Mouse (Mus musculus) midbrain, embryonic 12.5 days (tissue): ENCODE measurements around the gene Lrp6. TPM values are rescaled to one million over a fixed set of nuclear protein-coding genes. Genes with fewer than 3 reads are reported as not detected.
A peak's percentile ranks its signal among the peaks of the same experiment; 100 is the strongest.

Source experiments
- ATAC-seq: fragments of 200-750 bp; cut with Nextera tagmentation; 2 replicates; pipeline ENCODE4 v1.8.0; 2017; ENCODE audit warnings: low read depth, moderate TSS enrichment, moderate library complexity; ENCODE audit not compliant: low FRiP score
- H3K27ac ChIP-seq: fragments of 300-500 bp; sonication (generic); replicated peaks from 2 replicates; pipeline ENCODE4 v1.5.1; 2016; ENCODE audit warnings: mild to moderate bottlenecking
- H3K27me3 ChIP-seq: fragments of 300-500 bp; sonication (generic); 2 replicates; pipeline ENCODE4 v1.6.1; 2016; ENCODE audit warnings: mild to moderate bottlenecking
- H3K36me3 ChIP-seq: fragments of 300-500 bp; sonication (generic); 2 replicates; pipeline ENCODE4 v1.6.1; 2016
- H3K4me1 ChIP-seq: fragments of 300-500 bp; sonication (generic); 2 replicates; pipeline ENCODE4 v1.6.1; 2016
- H3K4me2 ChIP-seq: fragments of 300-500 bp; sonication (generic); replicated peaks from 2 replicates; pipeline ENCODE4 v1.6.1; 2016; ENCODE audit warnings: mild to moderate bottlenecking, moderate library complexity
- H3K4me3 ChIP-seq: fragments of 300-500 bp; sonication (generic); 2 replicates; pipeline ENCODE4 v1.5.1; 2016; ENCODE audit warnings: mild to moderate bottlenecking
- H3K9ac ChIP-seq: fragments of 300-500 bp; sonication (generic); replicated peaks from 2 replicates; pipeline ENCODE4 v1.6.1; 2016; ENCODE audit warnings: mild to moderate bottlenecking, moderate library complexity
- H3K9me3 ChIP-seq: fragments of 300-500 bp; sonication (generic); 2 replicates; pipeline ENCODE4 v1.6.1; 2016; ENCODE audit warnings: mild to moderate bottlenecking
- WGBS: fragments of 180-500 bp; shearing (Covaris S2); methylation state at CpG from one replicate; pipeline ENCODE4 v1.1.7; 2016; 5-methylcytosine and 5-hydroxymethylcytosine counted together
- polyA plus RNA-seq: library from polyadenylated mRNA; unstranded; fragments of >200 nt; fragmentation: Nextera tagmentation; extraction: Ambion mirVana; gene quantifications from 2 replicates; pipeline ENCODE4 v1.2.1, GENCODE M21; 2016

The Lrp6 gene
- polyA plus RNA-seq, 1 experiment from 2014 or later = 33.7 TPM

DNA sequence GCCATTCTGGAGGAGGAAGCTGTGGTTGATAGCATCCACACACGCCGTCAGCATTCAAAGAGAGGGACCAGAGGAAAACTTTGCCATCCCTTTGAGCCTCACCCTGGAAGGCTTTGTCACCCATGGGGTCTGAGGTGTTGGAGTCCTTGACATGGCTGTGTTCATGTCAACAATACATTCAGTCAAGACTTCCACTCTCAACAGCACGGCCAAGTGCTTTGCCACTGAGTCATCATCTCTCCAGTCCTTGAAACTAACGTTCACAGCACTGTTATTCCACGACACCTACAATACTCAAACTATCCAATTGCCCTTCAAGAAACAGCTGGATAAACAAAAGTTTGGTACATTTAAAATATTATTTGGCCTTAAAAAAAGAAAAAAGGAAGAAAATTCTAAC is 124.5 kb downstream of the Lrp6 start:
- no peak for ATAC-seq
- H3K9me3 ChIP-seq = no peaks in the 10 kb centered on the region

GRCm38 (mm10) chr6:134441716-134442115 is 125.0 kb downstream of the Lrp6 start:
- H3K9me3 ChIP-seq = no peaks in the 10 kb centered on the region
- WGBS = 90% methylated on average over 3 of the region's 3 CpGs
- no peak overlapping the region for H3K4me2 ChIP-seq
- H3K27me3 ChIP-seq = 0 out of 2 replicates have a peak, but pooled peaks cover 3% of the 10 kb centered on the region
- no peak for ATAC-seq
- H3K9ac ChIP-seq = no peak overlapping the region
- H3K36me3 ChIP-seq = peaks cover 13% of the 10 kb centered on the region
- no peak overlapping the region for H3K27ac ChIP-seq
- no peak overlapping the region for H3K4me3 ChIP-seq
- peaks cover 10% of the 10 kb centered on the region; the same call in 1 of the 2 replicates for H3K4me1 ChIP-seq

More for the DNA sequence above, 124.5 kb downstream of the Lrp6 start:
- Histone ChIP-seq H3K27me3 (0 out of 2 replicates have a peak, but pooled peaks cover 3% of the 10 kb centered on the region), H3K9ac (no peak overlapping the region), H3K36me3 (peaks cover 13% of the 10 kb centered on the region), H3K27ac (no peak overlapping the region), H3K4me2 (no peak overlapping the region), H3K4me3 (no peak overlapping the region), H3K4me1 (peaks cover 10% of the 10 kb centered on the region; the same call in 1 of the 2 replicates)
- 88% methylated on average over 5 of the region's 5 CpGs for WGBS

DNA sequence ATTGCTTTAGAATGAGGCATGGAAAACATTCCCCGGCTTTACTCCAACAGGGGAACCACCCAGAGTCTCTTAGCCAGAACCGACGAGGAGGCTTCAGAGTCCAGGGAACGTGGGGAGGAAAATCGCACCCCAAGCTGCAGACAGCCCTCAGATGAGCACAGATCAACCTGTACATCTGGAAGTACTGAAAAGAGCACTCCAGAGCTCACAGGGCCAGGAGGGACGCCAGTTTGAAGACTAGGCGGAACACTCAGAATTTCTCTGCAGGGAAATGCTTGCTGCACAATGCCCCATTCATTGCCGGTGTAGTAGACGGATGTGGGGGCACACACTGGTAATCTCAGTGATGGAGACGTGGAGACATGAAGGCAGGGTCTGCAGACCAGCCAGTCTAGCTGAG is 126.7 kb downstream of the Lrp6 start:
- Histone ChIP-seq H3K4me1 (peaks cover 10% of the 10 kb centered on the region; the same call in 1 of the 2 replicates), H3K27ac (no peak overlapping the region), H3K4me3 (no peak overlapping the region), H3K4me2 (peak overlapping the region; percentile 49), H3K9ac (no peak overlapping the region), H3K9me3 (no peaks in the 10 kb centered on the region), H3K27me3 (0 out of 2 replicates have a peak, but pooled peaks cover 3% of the 10 kb centered on the region), H3K36me3 (peaks cover 4% of the 10 kb centered on the region)
- WGBS = 31% methylated on average over 10 of the region's 10 CpGs
- no peak for ATAC-seq

GRCm38 (mm10) chr6:134439401-134440021 is 127.3 kb downstream of the Lrp6 start:
- Histone ChIP-seq H3K9ac (no peak overlapping the region; the same call in 1 of the 2 replicates), H3K27ac (no peak overlapping the region), H3K4me1 (peaks cover 10% of the 10 kb centered on the region; the same call in 1 of the 2 replicates), H3K27me3 (0 out of 2 replicates have a peak, but pooled peaks cover 3% of the 10 kb centered on the region), H3K9me3 (no peaks in the 10 kb centered on the region), H3K36me3 (no peaks in the 10 kb centered on the region), H3K4me2 (peak overlapping the region; percentile 49), H3K4me3 (peak overlapping the region; percentile 29)
- 18% methylated on average over 23 of the region's 23 CpGs for WGBS
- peak; percentile 39; the same call in 1 of the 2 replicates for ATAC-seq

- no peak overlapping the region for H3K4me3 ChIP-seq
- 0 out of 2 replicates have a peak, but pooled peaks cover 3% of the 10 kb centered on the region for H3K27me3 ChIP-seq
- no peak overlapping the region for H3K4me2 ChIP-seq
- H3K36me3 ChIP-seq = no peaks in the 10 kb centered on the region
- no peak overlapping the region for H3K9ac ChIP-seq
- peaks cover 10% of the 10 kb centered on the region; the same call in 1 of the 2 replicates for H3K4me1 ChIP-seq
- WGBS = 82% methylated on average over 5 of the region's 5 CpGs
- no peak overlapping the region for H3K27ac ChIP-seq
- no peak for ATAC-seq
- no peaks in the 10 kb centered on the region for H3K9me3 ChIP-seq
These were observed 129.8 kb downstream of the Lrp6 start for GRCm38 (mm10) chr6:134436955-134437354.

DNA sequence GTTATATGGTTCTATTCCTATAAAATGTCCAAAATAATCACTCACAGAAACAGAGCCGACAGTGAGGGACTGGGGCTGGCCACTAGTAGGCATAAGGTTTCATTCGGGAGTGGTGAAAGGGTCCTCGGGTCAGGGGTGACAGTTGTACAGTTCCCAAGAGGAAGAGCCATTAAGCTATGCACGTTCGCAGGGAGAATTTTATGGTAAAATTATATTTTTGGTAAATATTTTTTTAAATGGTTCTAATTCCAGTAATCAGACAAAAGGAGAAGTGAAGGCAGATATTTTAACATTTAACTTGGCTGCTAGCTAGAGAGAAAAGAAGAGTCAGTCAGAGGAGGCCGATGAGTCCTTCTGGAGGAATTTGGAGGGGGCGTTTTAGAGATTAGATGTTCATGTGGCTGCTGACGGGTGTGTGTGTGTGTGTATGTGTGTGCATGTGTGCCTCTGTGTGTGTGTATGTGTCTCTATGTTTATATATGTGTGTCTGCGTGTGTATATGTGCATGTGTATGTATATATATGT is 131.8 kb downstream of the Lrp6 start:
- Histone ChIP-seq H3K9me3 (no peaks in the 10 kb centered on the region), H3K27me3 (0 out of 2 replicates have a peak, but pooled peaks cover 3% of the 10 kb centered on the region), H3K27ac (no peak overlapping the region), H3K4me1 (peaks cover 8% of the 10 kb centered on the region; the same call in 1 of the 2 replicates), H3K4me2 (no peak overlapping the region), H3K36me3 (no peaks in the 10 kb centered on the region), H3K9ac (no peak overlapping the region), H3K4me3 (no peak overlapping the region)
- WGBS = 76% methylated on average over 9 of the region's 9 CpGs
- no peak for ATAC-seq

GRCm38 (mm10) chr6:134434044-134434443 is 132.7 kb downstream of the Lrp6 start:
- Histone ChIP-seq H3K9me3 (no peaks in the 10 kb centered on the region), H3K9ac (no peak overlapping the region), H3K4me1 (no peaks in the 10 kb centered on the region), H3K27me3 (0 out of 2 replicates have a peak, but pooled peaks cover 3% of the 10 kb centered on the region), H3K4me2 (no peak overlapping the region), H3K27ac (no peak overlapping the region), H3K4me3 (no peak overlapping the region), H3K36me3 (no peaks in the 10 kb centered on the region)
- no peak for ATAC-seq
- WGBS = 75% methylated on average over 6 of the region's 6 CpGs

- WGBS = 78% methylated on average over 3 of the region's 3 CpGs
- H3K27me3 ChIP-seq = 0 out of 2 replicates have a peak, but pooled peaks cover 1% of the 10 kb centered on the region
- no peak overlapping the region for H3K9ac ChIP-seq
- H3K4me3 ChIP-seq = no peak overlapping the region
- no peaks in the 10 kb centered on the region for H3K4me1 ChIP-seq
- no peak overlapping the region for H3K4me2 ChIP-seq
- no peaks in the 10 kb centered on the region for H3K9me3 ChIP-seq
- H3K27ac ChIP-seq = no peak overlapping the region
- ATAC-seq = no peak
- no peaks in the 10 kb centered on the region for H3K36me3 ChIP-seq
These were observed 133.5 kb downstream of the Lrp6 start for GRCm38 (mm10) chr6:134433281-134433680.

DNA sequence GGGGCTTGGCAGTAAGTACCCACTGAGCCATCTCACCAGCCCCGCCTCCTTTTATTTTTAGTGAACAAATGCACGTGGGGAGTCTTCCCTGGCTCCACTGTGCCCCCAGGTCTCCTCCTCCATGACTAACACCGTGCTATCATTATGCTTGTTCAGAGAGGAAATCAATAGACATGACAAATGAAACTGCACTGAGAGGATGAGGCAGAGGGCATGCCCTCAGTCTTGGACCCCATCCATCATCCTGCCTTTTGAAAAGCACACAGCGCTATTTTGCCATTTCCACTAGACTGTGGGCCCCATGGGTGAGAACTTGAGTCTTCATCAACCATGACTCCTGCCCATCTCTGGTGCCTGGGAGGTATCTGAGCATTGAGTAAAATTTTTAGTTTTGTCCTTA is 135.2 kb downstream of the Lrp6 start:
- H3K36me3 ChIP-seq = no peaks in the 10 kb centered on the region
- H3K9ac ChIP-seq = no peak overlapping the region
- H3K9me3 ChIP-seq = no peaks in the 10 kb centered on the region
- no peak overlapping the region for H3K27ac ChIP-seq
- H3K4me3 ChIP-seq = no peak overlapping the region
- H3K27me3 ChIP-seq = no peaks in the 10 kb centered on the region
- WGBS = 75% methylated on average over 4 of the region's 4 CpGs
- no peak for ATAC-seq
- H3K4me2 ChIP-seq = no peak overlapping the region
- H3K4me1 ChIP-seq = no peaks in the 10 kb centered on the region

DNA sequence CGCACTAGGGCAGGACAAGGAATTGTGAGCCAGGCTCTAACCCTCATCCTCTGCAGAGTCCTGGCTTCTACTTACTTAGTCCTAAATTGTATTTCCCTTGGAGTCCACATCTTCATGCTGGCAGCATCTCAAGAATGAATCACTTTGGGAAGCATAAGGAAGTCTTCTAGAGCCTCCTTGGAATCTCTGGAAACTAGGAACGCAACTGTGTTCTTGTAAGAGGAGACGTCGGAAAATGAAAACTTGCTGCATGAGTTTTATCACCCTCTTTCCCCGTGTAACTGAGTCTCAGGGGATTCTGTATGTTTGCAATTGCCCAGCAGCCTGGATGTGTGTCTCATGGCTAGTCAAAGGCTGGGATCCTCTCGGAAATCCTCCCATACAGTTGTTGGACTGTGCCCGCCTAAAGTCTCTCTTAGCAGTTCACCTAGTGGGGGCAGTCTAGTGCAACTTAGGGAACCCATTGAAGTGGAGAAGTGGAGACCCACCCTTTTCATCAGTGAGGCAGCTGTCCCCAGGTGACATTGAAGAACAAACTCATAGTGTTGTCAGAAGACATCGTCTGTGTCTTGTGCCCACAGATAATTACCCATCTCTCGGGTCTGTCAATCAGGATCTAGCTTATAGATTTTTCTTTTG is 136.5 kb downstream of the Lrp6 start:
- no peak overlapping the region for H3K4me2 ChIP-seq
- 85% methylated on average over 9 of the region's 9 CpGs for WGBS
- no peak overlapping the region for H3K9ac ChIP-seq
- H3K27me3 ChIP-seq = no peaks in the 10 kb centered on the region
- no peak overlapping the region for H3K27ac ChIP-seq
- H3K9me3 ChIP-seq = no peaks in the 10 kb centered on the region
- no peak overlapping the region for H3K4me3 ChIP-seq
- no peaks in the 10 kb centered on the region for H3K36me3 ChIP-seq
- no peak for ATAC-seq
- no peaks in the 10 kb centered on the region for H3K4me1 ChIP-seq

- no peak overlapping the region for H3K4me3 ChIP-seq
- 81% methylated on average over 5 of the region's 5 CpGs for WGBS
- no peaks in the 10 kb centered on the region for H3K36me3 ChIP-seq
- no peak overlapping the region for H3K4me2 ChIP-seq
- no peaks in the 10 kb centered on the region for H3K4me1 ChIP-seq
- 0 out of 2 replicates have a peak, but pooled peaks cover 5% of the 10 kb centered on the region for H3K27me3 ChIP-seq
- ATAC-seq = no peak
- H3K9me3 ChIP-seq = no peaks in the 10 kb centered on the region
- no peak overlapping the region for H3K9ac ChIP-seq
- no peak overlapping the region for H3K27ac ChIP-seq
These were observed 138.3 kb downstream of the Lrp6 start for GRCm38 (mm10) chr6:134428455-134428854.

DNA sequence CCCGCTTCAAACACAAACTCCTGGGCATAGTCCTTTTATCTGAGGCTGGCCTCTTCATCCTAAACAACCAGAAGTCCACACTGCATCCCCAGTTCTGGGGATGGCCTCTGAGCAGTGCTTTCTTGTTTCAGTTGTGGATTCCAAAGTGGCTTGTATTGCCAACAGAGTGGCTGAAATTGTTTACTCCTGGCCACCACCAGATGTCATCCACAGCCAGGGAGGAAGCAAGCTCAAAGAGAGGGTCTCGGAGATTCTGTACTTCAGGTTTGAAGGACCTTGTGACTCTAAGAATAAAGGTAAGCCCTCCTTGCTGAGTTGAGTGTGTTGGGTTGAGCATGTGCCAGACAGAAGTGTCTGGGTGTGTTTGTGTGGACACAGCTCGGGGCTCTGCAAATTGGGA is 139.6 kb downstream of the Lrp6 start:
- Histone ChIP-seq H3K27me3 (0 out of 2 replicates have a peak, but pooled peaks cover 5% of the 10 kb centered on the region), H3K9me3 (no peaks in the 10 kb centered on the region)

More for the DNA sequence above, 139.6 kb downstream of the Lrp6 start:
- H3K4me1 ChIP-seq = no peaks in the 10 kb centered on the region
- H3K36me3 ChIP-seq = no peaks in the 10 kb centered on the region
- H3K4me2 ChIP-seq = no peak overlapping the region
- no peak overlapping the region for H3K27ac ChIP-seq
- no peak overlapping the region for H3K4me3 ChIP-seq
- no peak for ATAC-seq
- 72% methylated on average over 3 of the region's 3 CpGs for WGBS
- H3K9ac ChIP-seq = no peak overlapping the region
